Mouse (Mus musculus) lung, postnatal 0 days (tissue): ENCODE results near the gene Wwtr1. TPM values are rescaled to one million over a fixed set of nuclear protein-coding genes. Genes with fewer than 3 reads are reported as not detected.
A peak's percentile ranks its signal among the peaks of the same experiment; 100 is the strongest.

Experiments
- ATAC-seq: fragments of 200-750 bp; cut with Nextera tagmentation; 2 replicates; pipeline ENCODE4 v1.8.0; 2017; ENCODE audit warnings: moderate library complexity
- DNase-seq: peaks from one replicate; pipeline ENCODE4 v3.0.0-alpha.2; 2016; ENCODE audit warnings: low spot score
- H3K27ac ChIP-seq: fragments of 300-500 bp; sonication (generic); 2 replicates; pipeline ENCODE4 v1.5.1; 2014; ENCODE audit warnings: antibody characterized with exemption, mild to moderate bottlenecking, low read length, mixed read lengths
- H3K27me3 ChIP-seq: fragments of 300-500 bp; sonication (generic); replicated peaks from 2 replicates; pipeline ENCODE4 v1.6.1; 2014; ENCODE audit warnings: low read length, mixed read lengths; ENCODE audit not compliant: insufficient read depth
- H3K36me3 ChIP-seq: fragments of 300-500 bp; sonication (generic); 2 replicates; pipeline ENCODE4 v1.6.1; 2014; ENCODE audit warnings: low read length, mixed read lengths; ENCODE audit not compliant: insufficient read depth
- H3K4me1 ChIP-seq: fragments of 300-500 bp; sonication (generic); 2 replicates; pipeline ENCODE4 v1.6.1; 2014; ENCODE audit warnings: antibody characterized with exemption, low read depth, low read length, mixed read lengths; ENCODE audit not compliant: insufficient read depth
- H3K4me2 ChIP-seq: fragments of 300-500 bp; sonication (generic); replicated peaks from 2 replicates; pipeline ENCODE4 v1.6.1; 2014; ENCODE audit warnings: low read depth, mild to moderate bottlenecking, low read length, moderate library complexity, mixed read lengths
- H3K4me3 ChIP-seq: fragments of 300-500 bp; sonication (generic); 2 replicates; pipeline ENCODE4 v1.5.1; 2014; ENCODE audit warnings: low read depth, low read length
- H3K9ac ChIP-seq: fragments of 300-500 bp; sonication (generic); replicated peaks from 2 replicates; pipeline ENCODE4 v1.6.1; 2014; ENCODE audit warnings: low read depth, mild to moderate bottlenecking
- H3K9me3 ChIP-seq: fragments of 300-500 bp; sonication (generic); 2 replicates; pipeline ENCODE4 v1.6.1; 2016; ENCODE audit warnings: low read length, mixed read lengths
- CTCF ChIP-seq: IDR thresholded peaks from 2 replicates; pipeline ENCODE4 v1.5.1; 2016; ENCODE audit warnings: antibody characterized with exemption, mild to moderate bottlenecking
- EP300 ChIP-seq: IDR thresholded peaks from 2 replicates; pipeline ENCODE4 v1.6.1; 2016; ENCODE audit warnings: antibody characterized with exemption, mild to moderate bottlenecking, control low read depth
- WGBS: fragments of 180-500 bp; shearing (Covaris S2); extraction: QIAGEN DNeasy Blood & Tissue Kit; methylation state at CpG from one replicate; pipeline ENCODE4 v1.1.7; 2014; 5-methylcytosine and 5-hydroxymethylcytosine counted together
- polyA plus RNA-seq: library from polyadenylated mRNA; unstranded; fragments of >200 nt; fragmentation: Nextera tagmentation; extraction: Ambion mirVana; gene quantifications from 2 replicates; pipeline ENCODE4 v1.2.1, GENCODE M21; 2015

The Wwtr1 gene
- polyA plus RNA-seq, 1 experiment from 2014 or later: 53.6 TPM

- Histone ChIP-seq H3K27me3 (no peaks in the 10 kb centered on the region), H3K9me3 (no peaks in the 10 kb centered on the region), H3K36me3 (no peaks in the 10 kb centered on the region), H3K4me3 (no peak overlapping the region), H3K4me2 (no peak overlapping the region), H3K4me1 (peaks cover 15% of the 10 kb centered on the region; the same call in 1 of the 2 replicates), H3K27ac (no peak overlapping the region), H3K9ac (no peak overlapping the region)
- TF ChIP-seq CTCF: no peak
- TF ChIP-seq EP300: no peak
- ATAC-seq (no peak), DNase-seq (no peak)
Observed at GRCm38 (mm10) chr3:57542848-57543380, 32.8 kb downstream of the Wwtr1 start.

- Histone ChIP-seq H3K27ac (peak overlapping the region; percentile 43), H3K27me3 (no peaks in the 10 kb centered on the region), H3K36me3 (no peaks in the 10 kb centered on the region), H3K4me3 (no peak overlapping the region), H3K9me3 (no peaks in the 10 kb centered on the region), H3K4me1 (peaks cover 18% of the 10 kb centered on the region), H3K9ac (no peak overlapping the region), H3K4me2 (no peak overlapping the region)
- ATAC-seq (no peak), DNase-seq (peak; percentile 74)
- WGBS: 36% methylated on average over 7 of the region's 7 CpGs
- TF ChIP-seq CTCF (no peak), EP300 (peak; percentile 79)
Observed at GRCm38 (mm10) chr3:57541205-57541604, 34.5 kb downstream of the Wwtr1 start.

GRCm38 (mm10) chr3:57540474-57540873 is 35.2 kb downstream of the Wwtr1 start:
- Histone ChIP-seq H3K36me3 (no peaks in the 10 kb centered on the region), H3K4me2 (no peak overlapping the region), H3K9ac (no peak overlapping the region), H3K9me3 (no peaks in the 10 kb centered on the region), H3K27me3 (no peaks in the 10 kb centered on the region), H3K27ac (peak overlapping the region; percentile 43), H3K4me1 (peaks cover 26% of the 10 kb centered on the region), H3K4me3 (no peak overlapping the region)
- 13% methylated on average over 2 of the region's 2 CpGs for WGBS
- ATAC-seq: peak; percentile 21; the same call in 1 of the 2 replicates
- DNase-seq: no peak
- TF ChIP-seq EP300 (no peak), CTCF (no peak)

- no peaks in the 10 kb centered on the region for H3K36me3 ChIP-seq
- peak overlapping the region; percentile 17; the same call in 1 of the 2 replicates for H3K27ac ChIP-seq
- WGBS: 33% methylated on average over 13 of the region's 13 CpGs
- H3K4me1 ChIP-seq: peaks cover 41% of the 10 kb centered on the region
- H3K4me3 ChIP-seq: no peak overlapping the region
- H3K9me3 ChIP-seq: no peaks in the 10 kb centered on the region
- ATAC-seq (peak; percentile 57), DNase-seq (no peak)
- H3K4me2 ChIP-seq: no peak overlapping the region
- H3K9ac ChIP-seq: no peak overlapping the region
- TF ChIP-seq EP300 (no peak), CTCF (no peak)
- no peaks in the 10 kb centered on the region for H3K27me3 ChIP-seq
Observed at GRCm38 (mm10) chr3:57535483-57536185, 40.1 kb downstream of the Wwtr1 start.

GRCm38 (mm10) chr3:57534450-57534849 is 41.3 kb downstream of the Wwtr1 start:
- ATAC-seq: no peak
- Histone ChIP-seq H3K36me3 (no peaks in the 10 kb centered on the region), H3K27ac (peak overlapping the region; percentile 26), H3K4me2 (no peak overlapping the region), H3K9me3 (no peaks in the 10 kb centered on the region), H3K4me3 (no peak overlapping the region), H3K27me3 (no peaks in the 10 kb centered on the region), H3K4me1 (peaks cover 38% of the 10 kb centered on the region), H3K9ac (no peak overlapping the region)
- TF ChIP-seq CTCF (no peak), EP300 (no peak)
- no peak for DNase-seq
- 43% methylated on average over 6 of the region's 6 CpGs for WGBS

GRCm38 (mm10) chr3:57533876-57534275 is 41.8 kb downstream of the Wwtr1 start:
- ATAC-seq (no peak), DNase-seq (no peak)

More at GRCm38 (mm10) chr3:57533876-57534275, 41.8 kb downstream of the Wwtr1 start:
- Histone ChIP-seq H3K4me3 (no peak overlapping the region), H3K9ac (no peak overlapping the region), H3K27me3 (no peaks in the 10 kb centered on the region), H3K4me2 (no peak overlapping the region), H3K36me3 (no peaks in the 10 kb centered on the region), H3K4me1 (peaks cover 38% of the 10 kb centered on the region), H3K9me3 (no peaks in the 10 kb centered on the region), H3K27ac (peak overlapping the region; percentile 26; the same call in 1 of the 2 replicates)
- TF ChIP-seq EP300 (no peak), CTCF (no peak)
- 67% methylated on average over 9 of the region's 9 CpGs for WGBS
